Mouse (Mus musculus): ENCODE measurements around the gene Prss57. TPM values are rescaled to one million over a fixed set of nuclear protein-coding genes. Genes with fewer than 3 reads are reported as not detected.
A peak's percentile ranks its signal among the peaks of the same experiment; 100 is the strongest.

Prss57 gene
- total RNA-seq (2021) = not detected
- long read RNA-seq, experiment 1 = 0 reads
- long read RNA-seq, experiment 2 = 0 reads

DNA sequence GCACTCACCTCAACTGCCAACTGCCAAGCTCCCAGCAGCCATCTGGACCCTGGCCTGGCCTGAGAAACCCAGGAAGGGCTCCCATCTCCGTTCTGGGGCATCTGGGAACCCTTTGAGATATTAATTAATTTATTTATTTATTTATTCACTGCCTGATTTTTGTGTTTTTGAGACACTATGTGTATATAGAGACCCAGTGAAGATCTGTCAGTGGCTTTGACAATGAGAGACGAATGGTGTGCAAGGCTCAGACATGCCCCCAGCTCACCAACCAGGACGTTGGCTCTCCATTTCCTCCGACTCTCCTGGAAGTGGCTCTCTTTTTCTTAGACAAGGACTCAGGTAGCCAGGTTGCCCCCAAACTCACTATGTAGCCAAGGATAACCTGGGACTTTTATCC is at the start of gene Prss57:
Gene Prss57 (minus strand): TSS at position 101 of the 400 bp plus-strand sequence.
- no peak for DNase-seq

DNA sequence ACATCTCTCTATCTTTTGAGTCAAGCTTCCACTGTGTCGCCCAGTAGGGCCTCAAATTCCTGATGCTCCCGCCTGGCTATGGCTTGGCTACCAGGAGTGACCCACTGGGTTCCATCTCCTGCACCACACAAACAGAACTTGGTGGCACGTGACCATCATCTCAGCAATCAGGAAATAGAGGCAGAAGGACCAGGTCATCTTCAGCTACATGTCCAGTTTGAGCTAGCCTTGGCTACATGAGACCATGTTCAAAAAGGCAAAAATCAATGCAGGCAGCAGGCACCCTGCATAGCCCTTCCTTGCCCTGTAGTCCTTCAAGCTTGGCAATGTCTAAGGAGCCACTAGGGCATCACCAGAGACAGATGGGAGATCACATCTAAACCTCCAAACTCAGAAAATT is 49.3 kb upstream of the Prss57 start:
- DNase-seq = no peak

DNA sequence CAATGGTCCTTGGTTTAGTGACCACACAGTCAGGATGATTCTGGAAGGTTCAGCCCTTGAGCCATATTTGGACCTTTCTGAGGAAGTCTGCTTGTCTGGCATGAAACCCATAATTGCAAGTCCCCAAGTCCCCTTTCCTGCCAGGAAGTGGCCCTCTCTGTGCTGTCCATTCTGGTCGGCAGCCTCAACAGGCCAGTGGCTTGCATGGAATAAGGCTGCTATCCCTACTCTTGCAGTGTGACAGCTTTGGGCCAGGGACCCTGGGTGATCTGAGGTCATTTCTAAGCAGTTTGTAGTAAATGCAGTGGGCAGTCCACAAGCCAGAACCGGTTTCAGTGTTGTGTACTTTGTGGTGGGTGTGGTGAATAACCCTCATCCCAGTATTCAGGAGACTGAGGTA is 47.4 kb upstream of the Prss57 start:
- DNase-seq = no peak

DNA sequence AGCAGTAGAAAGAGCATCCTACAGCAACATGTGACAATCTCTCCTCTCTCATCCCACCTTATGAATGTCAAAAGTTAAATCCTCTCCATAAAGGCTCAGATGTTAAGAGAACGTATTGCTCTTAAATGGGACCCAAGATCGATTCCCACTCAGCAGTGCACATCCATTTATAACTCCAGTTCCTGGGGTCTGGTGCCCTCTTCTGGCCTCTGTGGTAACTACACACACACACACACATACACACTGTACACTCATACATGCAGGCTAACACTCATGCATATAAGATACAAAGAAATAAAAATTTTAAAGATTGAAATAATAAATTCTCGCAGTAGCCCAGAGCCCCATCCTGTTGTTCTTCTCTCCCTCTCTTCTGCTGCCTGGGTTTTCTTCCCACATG is 46.2 kb upstream of the Prss57 start:
- no peak for DNase-seq

DNA sequence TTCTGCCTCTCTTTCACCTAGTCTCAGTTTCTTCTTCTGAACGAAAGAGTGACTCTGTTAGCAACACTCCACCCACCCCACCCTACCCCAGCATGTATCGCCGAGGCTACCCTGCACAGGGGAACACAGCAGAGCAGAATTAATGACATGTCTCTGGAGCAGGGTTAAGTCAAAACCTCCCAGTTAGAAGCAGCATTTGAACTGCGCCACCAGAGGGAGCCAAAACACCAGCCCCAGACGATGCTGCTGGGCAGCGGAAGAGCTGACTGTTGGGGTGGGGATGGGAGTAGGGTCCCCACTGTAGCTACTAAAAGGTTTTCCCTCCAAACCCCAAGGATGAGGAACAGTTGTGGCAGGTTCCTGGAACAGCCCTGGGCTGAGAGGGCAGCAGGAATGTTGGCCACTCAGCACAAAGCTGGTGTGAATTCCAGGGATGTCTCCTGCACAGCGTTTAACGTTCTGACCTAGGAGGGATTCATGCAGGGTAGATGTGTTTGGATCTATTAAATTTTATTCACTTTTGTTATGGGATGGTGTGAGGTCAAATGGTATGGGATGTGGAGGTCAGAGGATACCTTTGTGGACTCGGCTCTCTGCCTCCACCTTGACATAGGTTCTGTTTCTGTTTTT is 44.1 kb upstream of the Prss57 start:
- no peak for DNase-seq

DNA sequence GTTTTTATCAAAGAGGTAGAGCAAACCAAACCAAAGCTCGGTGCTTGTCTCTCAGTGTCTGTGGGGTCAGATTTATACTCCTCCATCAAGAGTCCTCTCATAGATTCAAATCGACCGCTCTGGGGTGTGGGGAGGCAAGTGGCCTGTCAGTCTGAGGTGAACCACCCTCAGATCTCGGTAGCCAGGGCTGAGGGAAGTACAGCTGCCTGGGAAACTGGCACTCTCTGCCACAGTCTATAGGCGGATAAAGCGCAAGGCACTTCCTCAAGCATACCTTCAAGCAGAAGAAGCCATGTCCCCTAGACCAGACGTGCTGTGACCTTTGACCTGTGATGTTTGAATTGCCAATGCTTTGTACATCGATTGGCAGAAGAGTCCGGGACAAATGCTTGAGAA is 42.0 kb upstream of the Prss57 start:
- DNase-seq = no peak

DNA sequence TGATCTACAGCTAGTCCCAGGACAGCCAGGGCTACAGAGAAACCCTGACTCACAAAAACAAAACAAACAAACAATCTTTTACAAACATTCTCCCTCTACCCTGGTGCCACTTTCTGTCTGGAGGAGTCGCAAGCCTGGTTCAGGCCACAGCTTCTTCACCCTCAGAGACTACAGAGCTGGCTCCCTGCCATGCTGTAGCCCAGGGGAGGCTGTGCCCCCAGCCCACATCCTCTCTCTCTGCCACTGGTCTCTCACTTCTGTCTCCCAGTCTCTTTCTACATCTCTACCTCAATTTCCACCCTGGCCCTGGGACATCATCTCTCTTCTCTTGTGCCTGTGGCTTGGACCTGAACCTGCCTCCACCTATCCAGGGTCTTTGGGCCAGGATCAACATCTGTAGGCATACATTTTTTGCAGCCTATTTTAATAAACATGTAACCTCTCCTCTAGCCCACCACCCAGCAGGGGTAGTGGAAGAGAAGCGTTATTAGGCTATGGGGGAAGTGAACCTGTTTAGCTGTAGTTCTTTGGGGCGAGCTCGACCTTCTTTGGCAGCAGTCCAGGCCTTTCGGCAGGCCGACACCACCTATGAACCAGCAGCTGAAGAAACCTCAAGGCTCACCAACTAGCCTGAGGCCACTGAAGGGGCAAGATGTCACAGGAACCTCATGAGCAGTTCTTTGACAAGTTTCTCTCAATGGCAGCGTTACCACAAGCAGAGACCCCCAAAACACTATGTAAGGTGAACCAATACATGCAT is 41.4 kb upstream of the Prss57 start:
- DNase-seq = no peak

DNA sequence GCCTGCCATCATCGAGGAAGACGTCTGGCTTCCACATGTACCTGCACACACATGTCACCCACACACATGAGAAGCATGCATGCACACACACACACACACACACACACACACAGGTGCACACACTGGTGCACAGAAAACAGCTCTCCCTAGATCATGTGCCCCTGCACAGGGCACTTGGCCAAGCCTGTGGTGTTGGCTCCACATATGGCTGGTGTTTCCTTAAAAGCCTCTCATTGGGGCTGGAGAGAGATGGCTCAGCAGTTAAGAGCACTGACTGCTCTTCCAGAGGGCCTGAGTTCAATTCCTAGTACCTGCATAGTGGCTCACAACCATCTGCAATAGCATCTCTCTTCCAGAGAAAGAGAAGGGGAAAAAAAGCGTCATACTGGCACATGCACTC is 40.8 kb upstream of the Prss57 start:
- no peak for DNase-seq

DNA sequence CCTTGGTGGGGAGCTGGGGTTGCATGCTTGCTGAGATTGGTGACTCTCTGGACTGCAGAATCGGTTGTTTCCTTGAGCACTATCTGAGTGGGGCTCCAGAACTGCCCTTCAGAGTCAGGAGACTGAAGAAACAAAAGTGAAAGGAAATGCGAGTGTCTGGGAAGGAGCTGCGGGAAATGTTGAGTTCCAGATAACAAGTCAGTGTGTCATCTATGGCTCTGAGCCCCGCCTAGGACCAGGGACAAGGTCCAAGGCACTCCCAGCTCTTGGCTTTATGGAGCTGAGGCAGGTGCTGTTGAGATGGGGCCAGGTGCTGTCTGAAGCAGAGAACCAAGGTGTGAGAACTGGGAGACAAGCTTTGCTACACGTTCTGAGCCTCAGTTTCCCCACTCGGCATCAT is 33.7 kb upstream of the Prss57 start:
- DNase-seq = no peak

DNA sequence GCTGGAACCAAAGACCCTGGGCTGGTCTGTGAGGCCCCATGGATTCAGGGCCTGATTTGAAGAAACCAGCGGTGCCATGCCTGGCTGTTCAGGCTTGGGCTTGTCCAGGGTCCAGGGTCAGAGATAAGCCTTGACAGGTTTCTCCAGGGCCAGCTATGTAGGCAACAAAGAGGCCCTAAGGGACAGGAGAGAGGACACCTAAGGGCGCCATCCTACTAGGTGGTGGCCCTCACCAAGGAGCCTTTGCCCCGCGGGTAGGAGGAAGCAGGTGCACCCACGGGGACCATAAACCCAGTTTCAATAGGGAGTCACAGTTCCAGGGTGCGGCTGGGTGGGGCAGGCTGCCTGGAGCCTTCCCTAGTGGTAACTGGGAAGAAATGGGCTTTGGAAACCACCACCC is 32.2 kb upstream of the Prss57 start:
- DNase-seq = no peak

DNA sequence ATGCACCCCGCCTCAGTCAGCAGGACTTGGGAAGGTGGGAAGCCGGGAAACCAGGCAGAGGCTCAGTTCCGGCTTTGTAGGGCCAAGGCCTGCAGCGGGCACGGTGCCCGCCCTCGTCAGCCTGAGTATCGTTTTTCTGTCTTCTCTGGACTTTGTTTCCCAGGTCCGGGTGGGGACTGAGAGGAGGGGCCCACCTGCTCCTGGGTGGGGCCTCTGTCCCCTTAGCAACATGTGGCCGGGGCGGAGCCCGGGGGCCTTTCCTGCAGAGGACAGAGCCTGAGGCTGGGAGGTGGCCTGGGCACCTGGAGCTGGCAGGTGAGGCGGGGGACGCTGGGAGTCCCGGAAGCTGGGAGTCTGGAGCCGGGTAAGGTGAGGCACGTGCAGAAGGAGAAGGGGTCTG is 31.6 kb upstream of the Prss57 start:
- DNase-seq = no peak

DNA sequence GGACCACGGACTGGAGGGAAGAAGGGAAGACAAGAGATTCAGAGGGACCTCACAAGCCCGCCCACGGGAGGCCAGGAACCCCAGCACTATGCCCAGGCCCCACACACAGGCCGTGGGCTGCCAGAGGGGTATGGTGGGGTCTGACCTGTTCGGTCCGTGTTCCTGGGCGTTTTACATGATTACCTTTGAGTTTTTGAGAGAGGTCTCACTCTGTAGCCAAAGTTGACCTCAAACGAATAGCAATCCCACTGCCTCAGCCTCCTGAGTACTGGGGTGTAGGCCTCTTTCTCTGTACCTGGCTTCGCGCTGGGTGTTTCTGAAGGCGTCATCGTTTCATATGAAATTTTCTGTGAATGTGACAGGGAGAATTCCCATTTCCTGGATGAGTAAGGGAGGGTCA is 31.0 kb upstream of the Prss57 start:
- no peak for DNase-seq

DNA sequence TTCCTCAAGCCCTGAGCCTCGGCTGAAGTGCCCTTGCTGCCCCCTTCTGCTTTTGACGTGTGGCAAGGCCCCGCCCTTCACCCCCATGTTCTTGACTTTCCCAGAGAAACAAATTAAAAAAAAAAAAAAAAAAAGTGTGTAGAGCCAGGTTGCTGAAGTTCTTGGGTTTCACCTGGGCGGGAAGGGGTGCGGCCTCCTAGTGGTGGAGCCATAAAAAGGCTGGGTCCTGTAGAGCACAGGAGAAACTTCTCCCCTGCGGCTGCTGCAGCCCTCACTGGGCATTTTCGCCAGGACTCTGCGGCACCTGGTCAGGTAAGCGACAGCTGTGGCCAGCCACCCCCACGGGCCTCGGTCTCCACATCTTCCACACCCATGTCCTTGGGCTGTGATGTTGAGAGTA is 30.0 kb upstream of the Prss57 start, which contains the start of gene Misp:
Gene Misp (plus strand): TSS at position 208 of the 400 bp plus-strand sequence.
- no peak for DNase-seq

DNA sequence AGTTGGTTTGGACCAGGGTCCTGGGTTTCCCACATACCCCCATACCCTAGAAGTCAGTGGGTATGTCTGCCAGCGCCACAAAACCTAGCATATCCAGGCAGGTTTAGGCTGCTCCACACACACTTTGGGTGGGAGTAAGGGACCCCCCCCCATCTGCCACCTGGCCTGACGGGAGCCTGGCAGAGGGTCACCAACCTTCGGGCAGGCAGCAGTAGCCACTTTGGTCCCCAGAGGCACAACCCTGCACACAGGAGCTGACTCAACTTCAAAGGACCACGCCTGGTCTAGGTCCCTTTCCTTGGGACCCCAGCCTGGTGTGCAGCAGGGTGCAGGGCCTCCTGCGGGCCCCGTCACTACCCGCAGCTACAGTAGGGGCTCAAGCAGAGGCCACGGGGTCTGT is 29.5 kb upstream of the Prss57 start:
- no peak for DNase-seq

DNA sequence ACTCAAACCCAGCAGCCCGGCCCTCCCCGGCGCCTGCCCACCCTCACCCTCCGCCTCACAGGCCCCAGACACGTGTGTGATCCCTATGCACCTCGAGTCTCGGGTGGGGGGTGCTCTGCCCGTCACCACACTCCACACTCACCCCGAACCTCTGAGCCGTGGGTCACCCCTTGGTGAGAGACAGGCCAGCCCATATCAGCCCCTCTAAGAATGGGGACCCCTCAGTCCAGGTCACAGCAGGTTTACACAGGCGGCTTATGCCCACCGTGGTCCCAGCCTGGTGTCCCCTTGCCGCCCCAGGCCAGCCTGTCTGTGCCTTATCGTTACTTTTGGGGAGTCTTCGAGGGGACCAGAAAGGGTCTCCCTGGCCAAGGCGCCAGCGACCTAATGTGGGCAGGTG is 28.8 kb upstream of the Prss57 start:
- DNase-seq = no peak

DNA sequence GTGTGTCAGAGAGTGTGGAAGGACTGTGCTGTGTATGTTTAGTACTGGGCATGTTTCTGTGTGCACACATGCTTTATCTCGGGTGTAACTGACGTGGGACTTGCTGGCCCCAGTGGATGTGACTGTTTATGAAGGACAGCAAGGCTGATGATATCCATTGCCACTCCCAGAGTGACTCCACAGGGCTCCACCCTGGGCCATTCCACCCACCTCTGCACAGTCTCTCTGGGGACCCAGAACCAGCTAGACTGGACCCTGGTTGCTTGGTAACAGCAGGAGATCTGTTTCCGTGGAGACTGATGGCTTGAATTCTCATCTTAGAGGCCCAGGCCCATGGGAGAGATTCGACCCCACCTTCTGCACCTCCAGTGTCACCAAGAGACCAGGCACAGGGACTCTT is 27.5 kb upstream of the Prss57 start:
- DNase-seq = no peak

DNA sequence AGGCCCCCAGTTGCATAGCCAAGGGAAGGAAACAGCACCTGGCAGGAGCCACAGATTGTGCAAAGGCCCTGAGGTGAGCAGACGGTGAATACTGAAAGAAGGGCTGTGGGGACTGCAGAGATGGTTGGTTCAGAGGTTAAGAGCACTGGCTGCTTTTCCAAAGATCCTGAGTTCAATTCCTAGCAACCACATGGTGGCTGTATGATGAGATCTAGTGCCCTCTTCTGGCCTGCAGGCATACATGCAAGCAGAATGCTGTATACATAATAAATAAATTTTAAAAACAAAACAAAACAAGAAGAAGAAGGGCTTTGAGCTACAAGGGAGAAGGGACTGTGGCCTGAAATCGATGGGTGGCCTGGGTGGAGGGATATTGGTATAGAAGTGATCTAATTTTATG is 26.4 kb upstream of the Prss57 start:
- no peak for DNase-seq

DNA sequence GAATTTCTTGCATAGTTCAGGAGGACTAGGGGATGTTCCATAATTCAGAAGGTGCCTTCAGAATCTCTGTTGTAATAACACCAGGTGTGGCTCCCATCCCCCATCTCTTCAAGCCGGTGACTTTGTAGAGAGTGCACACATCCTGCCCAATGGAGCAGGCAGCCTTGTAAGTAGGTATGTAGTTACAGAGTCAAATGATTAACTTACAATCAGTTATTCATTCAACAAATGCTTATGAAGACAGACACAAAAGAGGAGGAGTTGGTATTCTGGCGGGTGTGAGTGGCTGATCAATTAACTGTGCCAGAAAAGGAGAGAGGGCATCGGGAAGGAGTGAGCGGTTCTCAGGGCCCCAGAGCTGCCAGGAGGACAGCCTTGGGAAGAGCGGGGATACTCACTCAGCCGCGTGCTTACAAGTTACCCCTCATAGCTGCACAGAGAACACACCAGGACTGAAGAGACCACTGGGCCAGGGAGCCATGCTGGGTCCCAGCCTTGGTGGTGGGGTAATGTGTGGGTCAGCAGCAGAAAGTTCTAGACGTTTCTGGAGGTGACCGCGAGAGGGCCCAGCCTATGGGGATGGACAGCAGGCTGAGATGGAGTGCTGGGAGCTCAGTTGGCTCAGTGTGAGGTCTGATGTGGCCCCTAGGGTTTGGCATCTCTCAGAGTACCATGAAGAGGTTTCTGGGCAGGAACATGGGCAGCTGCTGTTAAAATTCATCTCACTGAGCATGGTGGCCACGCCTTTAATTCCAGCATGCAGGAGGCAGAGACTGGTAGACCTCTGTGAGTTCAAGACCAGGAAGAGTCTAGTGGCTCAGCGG is 25.1 kb upstream of the Prss57 start:
- no peak for DNase-seq

DNA sequence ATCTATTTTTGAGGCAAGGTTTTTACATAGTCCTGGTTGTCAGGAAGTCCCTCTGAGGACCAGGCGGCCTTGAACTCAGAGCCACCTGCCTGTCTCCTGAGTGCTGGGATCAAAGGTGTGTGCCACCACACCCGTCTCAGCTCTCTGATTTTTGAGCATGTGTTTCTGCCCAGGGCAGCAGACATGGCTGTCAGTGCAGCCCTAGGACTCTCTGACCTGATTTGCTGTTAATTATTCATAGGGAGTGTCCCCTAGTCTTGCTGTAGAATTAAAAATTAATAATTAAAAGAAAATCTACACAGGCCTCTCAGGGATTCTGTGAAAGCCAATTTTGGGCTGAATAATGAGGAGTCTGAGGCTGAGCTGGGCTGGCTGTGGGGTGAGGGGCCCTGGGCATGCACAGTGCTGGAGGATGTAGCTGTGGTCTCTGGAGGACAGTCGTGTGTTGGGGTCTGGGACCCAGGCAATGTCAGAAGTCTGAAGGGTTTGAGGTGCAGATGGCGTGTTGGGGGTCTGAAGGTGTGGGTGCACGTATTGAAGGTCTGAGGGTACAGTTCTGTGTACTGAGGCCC is 23.6 kb upstream of the Prss57 start:
- no peak for DNase-seq

DNA sequence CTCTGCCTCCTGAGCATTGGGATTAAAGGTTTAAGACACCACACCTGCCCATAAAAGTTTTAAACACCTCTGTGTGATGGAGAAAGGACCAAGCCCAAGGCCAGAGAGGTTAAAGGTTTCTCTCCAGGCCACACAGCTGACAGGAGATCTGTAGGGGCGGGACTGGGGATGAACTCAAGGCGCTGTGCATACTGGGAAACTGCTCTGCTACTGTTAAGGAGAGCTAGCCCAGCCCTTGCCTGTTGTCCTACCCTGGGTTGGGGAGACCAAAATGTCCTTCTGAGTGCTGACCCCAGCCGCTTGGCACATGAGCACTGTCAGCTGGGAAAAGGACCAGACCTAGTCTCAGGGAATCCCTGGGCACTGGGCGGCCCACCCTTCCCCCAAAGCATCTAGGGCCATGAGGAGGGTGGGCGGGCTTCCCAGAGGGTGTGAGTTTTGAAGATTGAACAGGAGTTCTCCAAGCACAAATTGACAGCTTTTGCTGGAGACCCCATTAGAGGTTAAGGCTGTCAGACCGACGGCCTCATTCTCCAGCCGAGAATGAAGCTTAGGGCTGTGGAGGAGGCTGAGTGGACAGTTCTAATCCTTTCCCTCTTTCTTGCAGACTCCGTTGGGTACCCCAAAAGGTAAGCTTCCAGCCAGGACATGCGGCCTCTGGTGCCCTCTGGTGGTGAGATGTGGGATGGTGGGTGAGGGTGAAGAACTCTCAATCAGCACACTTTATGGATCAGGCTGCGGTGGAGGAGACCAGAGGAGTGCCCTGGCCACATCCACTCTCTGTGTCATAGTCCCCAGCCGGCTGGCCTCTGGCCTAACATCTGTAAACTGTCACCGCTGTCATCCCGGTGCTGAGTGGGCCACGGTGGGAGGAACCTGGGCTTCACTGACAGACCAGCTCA is 21.2 kb upstream of the Prss57 start:
- DNase-seq = peak; percentile 67

DNA sequence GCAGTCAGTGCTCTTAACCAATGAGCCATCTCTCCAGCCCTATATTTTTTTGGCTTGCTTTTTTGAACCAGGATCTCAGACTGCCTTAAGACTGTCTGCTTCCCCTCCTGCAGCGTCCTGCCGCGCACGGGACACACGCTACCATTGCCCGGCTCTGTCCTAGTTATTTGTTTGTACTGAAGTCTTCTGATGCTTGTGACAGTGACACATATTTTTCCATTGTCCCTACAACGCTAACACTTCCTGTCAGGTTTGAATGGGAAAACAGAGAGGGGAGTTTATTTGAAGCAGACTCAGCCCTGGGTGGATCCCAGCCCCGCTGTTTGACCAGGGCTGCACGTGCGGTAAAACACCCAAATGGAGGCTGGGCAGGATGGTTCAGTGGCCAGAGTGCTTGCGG is 18.0 kb upstream of the Prss57 start:
- no peak for DNase-seq

DNA sequence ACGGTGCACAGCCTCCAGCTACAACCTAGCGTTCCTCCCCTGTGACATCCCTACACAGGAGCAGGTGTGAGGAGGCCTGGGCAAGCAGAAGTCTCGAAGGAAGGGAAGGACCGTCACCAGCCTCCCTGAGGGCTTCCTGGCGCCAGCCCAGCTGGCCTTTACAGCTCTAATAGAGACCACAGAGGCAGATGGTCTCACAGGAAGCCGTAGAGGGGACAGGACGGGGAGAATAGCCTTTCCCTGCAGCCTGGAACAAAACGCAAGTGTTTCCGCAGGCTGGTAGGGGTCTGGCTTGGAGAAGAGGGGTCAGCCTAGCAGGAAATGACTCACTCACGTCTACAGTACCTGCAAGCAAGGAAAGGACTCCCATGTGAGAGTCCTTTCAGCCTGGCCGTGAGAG is 17.1 kb upstream of the Prss57 start:
- DNase-seq = peak; percentile 51
